Mouse (Mus musculus): ENCODE results near the gene Mob3c.

GRCm38 (mm10) chr4:115838696-115839641 is 11.1 kb downstream of the Mob3c start, which contains the start of gene Mknk1:
- TF ChIP-seq POLR2A (IDR thresholded peaks at IDR 0.05; ENCODE audit: low read depth, low read length) (no peak), CTCF (conservative IDR thresholded peaks at IDR 0.05; ENCODE audit: insufficient read depth, insufficient read length, low read depth, low read length) (no peak)
